Mouse (Mus musculus) v-Abl transformed pro-B cells (cell line): ENCODE results near the gene Slc12a5.

Experiments used
- in situ Hi-C, 2 experiments: fragments of 400-800 bp; cut with MboI; formaldehyde crosslinking; loops; one replicate each; pipeline ENCODE4 v1.15.1; 2025; ENCODE audit not compliant: unreplicated experiment in 2 of 2

Gene Slc12a5

GRCm38 (mm10) chr2:165009161-165009560, 48.6 kb downstream of the Slc12a5 start:
- in situ Hi-C loops, result no loop called here

DNA sequence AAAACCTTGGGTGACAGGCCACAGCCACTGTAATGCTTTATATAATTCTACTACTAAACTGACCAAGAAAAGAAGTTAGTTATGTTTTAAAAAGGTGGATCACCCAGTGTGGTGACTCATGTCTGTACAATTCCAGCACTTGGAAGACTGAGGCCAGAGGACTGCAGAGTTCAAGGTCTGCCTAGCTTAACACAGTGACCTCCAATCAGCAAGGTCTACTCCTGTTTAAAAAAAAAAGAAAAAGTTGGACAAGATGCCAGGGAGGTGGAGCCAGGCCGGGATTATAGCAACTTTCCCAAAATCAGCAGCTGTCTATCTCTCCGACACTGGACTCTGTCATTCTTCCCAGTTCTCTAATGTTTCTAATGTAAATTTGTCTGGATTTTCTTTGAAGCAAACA, 49.0 kb downstream of the Slc12a5 start:
- in situ Hi-C loops, result no loop called here

- in situ Hi-C loops, result no loop called here
These were observed 49.7 kb downstream of the Slc12a5 start for GRCm38 (mm10) chr2:165010351-165010750.

- in situ Hi-C loops, result no loop called here
These were observed 54.3 kb downstream of the Slc12a5 start for GRCm38 (mm10) chr2:165014935-165015334.

GRCm38 (mm10) chr2:165020490-165020889, 59.9 kb downstream of the Slc12a5 start:
- in situ Hi-C loops, result loop anchor here in 1 of 2 experiments (5.0 kb wide), 1 partner anchor 93 kb away; no protein-coding TSS in a partner anchor

- in situ Hi-C loops, result no loop called here
These were observed 66.6 kb downstream of the Slc12a5 start for GRCm38 (mm10) chr2:165027163-165027562.

DNA sequence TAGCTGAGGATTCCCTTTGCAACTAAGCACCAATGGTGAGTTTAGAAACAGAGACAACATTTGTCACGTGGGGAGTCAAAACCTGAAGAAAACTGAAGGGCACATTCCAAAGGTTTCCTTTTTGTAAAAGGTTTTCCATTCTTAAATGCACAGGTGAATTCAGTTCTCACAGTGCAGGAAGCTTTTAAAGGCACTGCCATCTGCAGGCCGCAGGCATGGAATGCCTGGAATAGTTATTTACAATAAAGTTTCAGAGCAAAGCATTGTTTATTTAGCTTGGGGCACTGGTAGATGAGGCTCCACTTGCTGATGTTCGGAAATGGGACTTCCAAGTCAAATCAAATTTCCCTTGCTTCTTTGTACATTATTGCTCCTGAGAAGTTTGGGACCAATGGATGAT, 71.9 kb downstream of the Slc12a5 start:
- in situ Hi-C loops, result no loop called here

- in situ Hi-C loops, result no loop called here
These were observed 72.7 kb downstream of the Slc12a5 start for GRCm38 (mm10) chr2:165033306-165033705.

- in situ Hi-C loops, result no loop called here
These were observed 73.8 kb downstream of the Slc12a5 start, which contains the start of gene Ncoa5 for GRCm38 (mm10) chr2:165034131-165035057. Gene Ncoa5 (minus strand): TSS chr2:165034867.

GRCm38 (mm10) chr2:165035058-165035431, 74.4 kb downstream of the Slc12a5 start:
- in situ Hi-C loops, result no loop called here

DNA sequence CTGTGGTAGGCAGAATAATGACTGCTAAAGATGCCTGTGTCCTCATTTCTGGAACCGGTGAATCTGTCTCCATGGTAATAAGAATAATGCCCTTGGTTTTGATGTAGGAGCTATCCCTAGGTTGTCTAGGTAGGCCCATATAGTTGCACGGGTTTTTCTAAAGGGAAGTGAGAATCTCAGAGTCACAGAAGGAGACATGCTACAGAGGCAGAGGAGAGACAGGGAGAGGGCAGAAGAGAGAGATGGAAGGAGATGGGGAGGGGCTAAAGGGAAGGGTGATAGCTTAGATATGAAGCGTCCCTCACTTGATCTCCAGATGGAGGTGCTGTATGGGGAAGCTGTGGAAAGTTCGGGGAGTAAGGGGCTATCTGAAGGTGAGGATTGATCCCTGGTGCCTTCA, 76.8 kb downstream of the Slc12a5 start:
- in situ Hi-C loops, result no loop called here

DNA sequence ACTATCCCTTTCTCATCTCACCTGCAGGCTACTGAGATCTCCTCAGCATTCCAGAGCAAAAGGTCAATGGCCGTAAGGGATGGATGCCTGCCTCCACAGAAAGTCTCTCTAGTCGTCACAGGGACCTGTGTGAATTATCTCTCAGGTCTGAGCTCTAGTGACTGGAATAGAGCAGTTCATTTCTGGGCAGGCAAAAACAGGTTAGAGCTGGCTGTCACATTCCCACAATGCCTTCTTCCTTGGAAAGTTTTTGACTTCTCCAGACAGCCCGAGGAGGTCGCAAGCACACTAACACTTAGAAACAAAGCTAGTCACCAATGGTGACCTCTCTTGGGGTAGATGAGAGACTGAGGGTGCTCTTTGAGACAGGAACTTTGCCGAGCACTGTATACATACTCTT, 81.5 kb downstream of the Slc12a5 start:
- in situ Hi-C loops, result loop anchor here in 1 of 2 experiments (10.0 kb wide), 1 partner anchor 117 kb away; no protein-coding TSS in a partner anchor

DNA sequence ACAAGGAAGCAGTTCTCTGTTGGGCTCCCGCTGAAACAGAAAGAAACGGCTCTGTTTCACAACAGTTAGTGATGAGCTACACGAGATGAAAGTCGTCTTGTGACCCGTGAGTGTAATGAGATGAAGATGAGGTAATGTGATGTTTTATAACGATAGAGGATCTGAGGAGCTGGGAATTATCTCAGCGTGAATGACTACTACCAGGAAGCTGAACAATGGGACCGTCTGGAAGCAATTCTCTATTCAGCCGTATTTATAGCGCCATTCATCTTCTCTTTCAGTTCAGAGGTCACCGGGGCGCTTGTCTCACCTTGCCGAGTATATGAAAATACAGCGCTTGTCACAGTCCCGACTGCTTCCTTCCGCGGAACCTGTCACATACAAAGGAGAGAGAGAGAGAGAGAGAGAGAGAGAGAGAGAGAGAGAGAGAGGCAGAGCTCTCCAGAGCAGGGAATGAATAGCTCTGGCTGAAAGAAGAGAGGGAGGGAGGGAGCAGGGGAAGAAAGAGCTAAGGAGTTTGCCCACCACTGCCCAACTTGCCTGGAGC, 82.6 kb downstream of the Slc12a5 start:
- in situ Hi-C loops, result loop anchor here in 1 of 2 experiments (10.0 kb wide), 1 partner anchor 118 kb away; no protein-coding TSS in a partner anchor

DNA sequence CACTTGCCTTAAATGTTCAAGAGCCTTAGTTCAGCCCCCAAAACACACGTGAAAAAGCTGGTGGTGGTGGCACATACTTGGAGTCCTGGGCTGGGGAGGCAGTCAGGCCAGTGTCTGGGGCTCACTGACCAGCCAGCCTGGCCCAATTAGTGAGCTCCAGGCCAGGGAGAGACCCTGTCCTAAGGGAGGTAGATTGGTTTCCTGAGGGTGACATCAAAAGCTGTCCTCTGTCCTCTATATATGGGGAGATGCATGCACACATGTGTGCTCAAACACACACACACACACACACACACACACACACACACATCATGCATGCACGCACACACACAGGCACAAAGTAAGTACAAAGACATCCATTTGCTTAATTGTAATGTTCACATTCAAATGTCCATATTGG, 83.1 kb downstream of the Slc12a5 start:
- in situ Hi-C loops, result loop anchor here in 1 of 2 experiments (10.0 kb wide), 1 partner anchor 119 kb away; no protein-coding TSS in a partner anchor

DNA sequence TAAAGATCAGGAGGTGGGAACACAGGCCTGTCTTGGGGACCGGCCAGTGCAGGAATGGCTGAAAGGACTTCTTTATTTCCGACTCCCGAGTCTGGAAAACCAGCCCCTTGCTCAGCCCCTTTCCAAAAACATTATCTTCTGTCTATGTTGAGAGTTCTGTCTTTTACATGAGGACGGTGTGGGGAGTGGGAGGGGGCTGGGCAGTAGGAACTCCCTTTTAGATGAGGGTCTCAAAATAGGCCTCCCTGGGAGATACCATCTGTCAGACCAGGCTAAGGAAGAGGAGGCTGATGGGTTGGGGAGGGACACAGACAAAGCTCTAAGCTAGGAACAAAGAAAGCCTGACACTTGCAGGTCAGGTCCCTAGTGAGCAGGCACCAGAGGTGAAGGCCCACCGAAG, 88.4 kb downstream of the Slc12a5 start:
- in situ Hi-C loops, result loop anchor here in 1 of 2 experiments (10.0 kb wide), 1 partner anchor 124 kb away; no protein-coding TSS in a partner anchor
